Mouse (Mus musculus) WW6 (cell line): ENCODE measurements at regions not wholly inside any gene's neighbourhood (a gene's known extent, or its start where the extent isn't known, plus 50 kb on each side); places are given as distances from the start of the nearest gene placed in this dataset.

Experiments
- DNase-seq: peaks from one replicate; pipeline ENCODE4 v3.0.0-alpha.2; 2013; ENCODE audit warnings: low read depth, low spot score

GRCm38 (mm10) chr4:82161818-82162217 lies 543.7 kb downstream of the Nfib start:
- DNase-seq = no peak

GRCm38 (mm10) chr4:82161232-82161631 lies 544.3 kb downstream of the Nfib start:
- DNase-seq = no peak

- no peak for DNase-seq
Observed at GRCm38 (mm10) chr4:82160233-82160632, 545.3 kb downstream of the Nfib start.

GRCm38 (mm10) chr4:82155642-82156320 lies 549.8 kb downstream of the Nfib start:
- no peak for DNase-seq

- no peak for DNase-seq
Observed at GRCm38 (mm10) chr4:82154021-82154555, 551.5 kb downstream of the Nfib start.

GRCm38 (mm10) chr4:82153604-82154003 lies 551.9 kb downstream of the Nfib start:
- DNase-seq = no peak

GRCm38 (mm10) chr4:82149957-82150356 lies 555.6 kb downstream of the Nfib start:
- DNase-seq = no peak

GRCm38 (mm10) chr4:82148129-82149064 lies 557.2 kb downstream of the Nfib start:
- DNase-seq = no peak

GRCm38 (mm10) chr4:82142391-82142790 lies 563.2 kb downstream of the Nfib start:
- no peak for DNase-seq

GRCm38 (mm10) chr4:82139806-82140205 lies 565.7 kb downstream of the Nfib start:
- DNase-seq = no peak

GRCm38 (mm10) chr4:82139016-82139415 lies 566.5 kb downstream of the Nfib start:
- DNase-seq = no peak

- no peak for DNase-seq
Observed at GRCm38 (mm10) chr4:82132851-82133250, 572.7 kb downstream of the Nfib start.

GRCm38 (mm10) chr4:82132326-82132725 lies 573.2 kb downstream of the Nfib start:
- DNase-seq = no peak

- DNase-seq = no peak
Observed at GRCm38 (mm10) chr4:82129471-82129870, 576.1 kb downstream of the Nfib start.

- no peak for DNase-seq
Observed at GRCm38 (mm10) chr4:82123733-82124132, 581.8 kb downstream of the Nfib start.

GRCm38 (mm10) chr4:82123101-82123500 lies 582.4 kb downstream of the Nfib start:
- DNase-seq = no peak

GRCm38 (mm10) chr4:82120796-82121195 lies 584.8 kb downstream of the Nfib start:
- no peak for DNase-seq

GRCm38 (mm10) chr4:82120326-82120725 lies 585.2 kb downstream of the Nfib start:
- no peak for DNase-seq

GRCm38 (mm10) chr4:82101837-82102236 lies 603.7 kb downstream of the Nfib start:
- DNase-seq = no peak

- DNase-seq = no peak
Observed at GRCm38 (mm10) chr4:82099970-82100368, 605.6 kb downstream of the Nfib start.

GRCm38 (mm10) chr4:82098986-82099969 lies 606.3 kb downstream of the Nfib start:
- no peak for DNase-seq
